Mouse (Mus musculus) MEL (cell line): ENCODE results near the gene Serp2. TPM values are rescaled to one million over a fixed set of nuclear protein-coding genes. Genes with fewer than 3 reads are reported as not detected.

Experiments used
- DNase-seq: peaks from one replicate; pipeline ENCODE4 v3.0.0; 2011; ENCODE audit warnings: low read depth, low spot score
- H3K27ac ChIP-seq: 2 replicates; pipeline ENCODE4 v1.5.1; 2012; ENCODE audit warnings: low read depth, mild to moderate bottlenecking, control low read depth, low read length, moderate library complexity; ENCODE audit not compliant: control insufficient read depth
- H3K27me3 ChIP-seq, 2 experiments: fragments of 150-350 bp in 1 of 2; sonication (generic) in 1 of 2; 2 replicates each; pipeline ENCODE4 v1.6.1; 2012; ENCODE audit warnings: low read length in 2 of 2, mild to moderate bottlenecking in 2 of 2, improper control_type of control experiment in 1 of 2, moderate library complexity in 1 of 2; ENCODE audit not compliant: insufficient read depth in 2 of 2, control insufficient read depth in 1 of 2
- H3K36me3 ChIP-seq, 2 experiments: 2 replicates each; pipeline ENCODE4 v1.6.1; 2012 to 2014; ENCODE audit warnings: low read length in 2 of 2, improper control_type of control experiment in 1 of 2, inconsistent platforms in 1 of 2, mild to moderate bottlenecking in 1 of 2; ENCODE audit not compliant: insufficient read depth in 2 of 2, control insufficient read depth in 1 of 2
- H3K4me1 ChIP-seq, 2 experiments: fragments of 150-350 bp in 1 of 2; sonication (generic) in 1 of 2; 2 replicates each; pipeline ENCODE4 v1.6.1; 2012; ENCODE audit warnings: low read length in 2 of 2, improper control_type of control experiment in 1 of 2, mild to moderate bottlenecking in 1 of 2; ENCODE audit not compliant: insufficient read depth in 2 of 2, control insufficient read depth in 1 of 2
- H3K4me3 ChIP-seq, 2 experiments: fragments of 150-350 bp in 1 of 2; sonication (generic) in 1 of 2; 2 replicates each; pipeline ENCODE4 v1.5.1; 2012; ENCODE audit warnings: low read depth in 2 of 2, low read length in 2 of 2, mild to moderate bottlenecking in 2 of 2, moderate library complexity in 2 of 2, control low read depth in 1 of 2, improper control_type of control experiment in 1 of 2; ENCODE audit not compliant: control insufficient read depth in 1 of 2, insufficient read depth in 1 of 2
- H3K79me2 ChIP-seq: 2 replicates; pipeline ENCODE4 v1.6.1; 2012; ENCODE audit warnings: mild to moderate bottlenecking, low read length, moderate library complexity; ENCODE audit not compliant: control insufficient read depth, poor library complexity, insufficient read depth
- H3K9ac ChIP-seq: 2 replicates; pipeline ENCODE4 v1.6.1; 2012; ENCODE audit warnings: low read depth, mild to moderate bottlenecking, control low read depth, low read length, moderate library complexity; ENCODE audit not compliant: control insufficient read depth, poor library complexity, severe bottlenecking
- H3K9me3 ChIP-seq: fragments of 150-350 bp; sonication (generic); replicated peaks from 2 replicates; pipeline ENCODE4 v1.6.1; 2012; ENCODE audit warnings: mild to moderate bottlenecking, low read length, improper control_type of control experiment, moderate library complexity; ENCODE audit not compliant: insufficient read depth
- BHLHE40 ChIP-seq: IDR thresholded peaks from 2 replicates; pipeline ENCODE4 v1.6.1; 2012; ENCODE audit warnings: low read depth, mild to moderate bottlenecking, inconsistent platforms, low read length, improper control_type of control experiment, borderline replicate concordance
- CHD1 ChIP-seq: IDR thresholded peaks from 2 replicates; pipeline ENCODE4 v1.6.1; 2012; ENCODE audit warnings: low read depth, mild to moderate bottlenecking, inconsistent platforms, low read length, improper control_type of control experiment
- CTCF ChIP-seq, 3 experiments: IDR thresholded peaks in 2 of 3; conservative IDR thresholded peaks in 1 of 3; 2 replicates each; pipeline ENCODE4 v1.5.1; 2011 to 2012; ENCODE audit warnings: low read length in 3 of 3, low read depth in 2 of 3, mild to moderate bottlenecking in 2 of 3, improper control_type of control experiment in 1 of 3, inconsistent platforms in 1 of 3, mixed read lengths in 1 of 3, moderate library complexity in 1 of 3; ENCODE audit not compliant: control insufficient read depth in 1 of 3, insufficient read depth in 1 of 3, poor library complexity in 1 of 3, severe bottlenecking in 1 of 3
- E2F4 ChIP-seq: IDR thresholded peaks from 2 replicates; pipeline ENCODE4 v1.6.1; 2011; ENCODE audit warnings: low read depth, low read length, improper control_type of control experiment, borderline replicate concordance
- ELF1 ChIP-seq: IDR thresholded peaks from 2 replicates; pipeline ENCODE4 v1.6.1; 2014; ENCODE audit warnings: low read depth, mild to moderate bottlenecking, inconsistent platforms, low read length, improper control_type of control experiment, moderate library complexity
- EP300 ChIP-seq, 2 experiments: IDR thresholded peaks; 2 replicates each; pipeline ENCODE4 v1.6.1; 2011; ENCODE audit warnings: improper control_type of control experiment in 2 of 2, low read length in 2 of 2, low read depth in 1 of 2, mild to moderate bottlenecking in 1 of 2
- ETS1 ChIP-seq: IDR thresholded peaks from 2 replicates; pipeline ENCODE4 v1.6.1; 2012; ENCODE audit warnings: low read depth, mild to moderate bottlenecking, inconsistent platforms, low read length, improper control_type of control experiment, moderate library complexity
- GABPA ChIP-seq: IDR thresholded peaks from 2 replicates; pipeline ENCODE4 v1.6.1; 2012; ENCODE audit warnings: low read depth, mild to moderate bottlenecking, inconsistent platforms, low read length, improper control_type of control experiment, moderate library complexity
- HCFC1 ChIP-seq: IDR thresholded peaks from 2 replicates; pipeline ENCODE4 v1.6.1; 2012; ENCODE audit warnings: low read depth, mild to moderate bottlenecking, inconsistent platforms, low read length, improper control_type of control experiment, moderate library complexity
- JUND ChIP-seq: IDR thresholded peaks from 2 replicates; pipeline ENCODE4 v1.6.1; 2011; ENCODE audit warnings: low read depth, mild to moderate bottlenecking, improper control_type of control experiment, low read length
- KAT2A ChIP-seq: conservative IDR thresholded peaks from 2 replicates; pipeline ENCODE4 v1.6.1; 2012; ENCODE audit warnings: low read depth, low read length, improper control_type of control experiment, inconsistent platforms
- MAFK ChIP-seq: IDR thresholded peaks from 2 replicates; pipeline ENCODE4 v1.6.1; 2011; ENCODE audit warnings: low read depth, mild to moderate bottlenecking, low read length, improper control_type of control experiment, borderline replicate concordance
- MAX ChIP-seq: IDR thresholded peaks from 2 replicates; pipeline ENCODE4 v1.6.1; 2011; ENCODE audit warnings: low read length, improper control_type of control experiment
- MAZ ChIP-seq: IDR thresholded peaks from 2 replicates; pipeline ENCODE4 v1.6.1; 2012; ENCODE audit warnings: low read depth, mild to moderate bottlenecking, inconsistent platforms, low read length, improper control_type of control experiment
- MEF2A ChIP-seq: IDR thresholded peaks from 2 replicates; pipeline ENCODE4 v1.6.1; 2014; ENCODE audit warnings: low read depth, mild to moderate bottlenecking, inconsistent platforms, low read length, improper control_type of control experiment; ENCODE audit not compliant: poor library complexity, insufficient replicate concordance, severe bottlenecking; ENCODE audit errors: extremely low read depth
- MXI1 ChIP-seq: IDR thresholded peaks from 2 replicates; pipeline ENCODE4 v1.6.1; 2011; ENCODE audit warnings: mild to moderate bottlenecking, low read depth, low read length, improper control_type of control experiment
- NELFE ChIP-seq: IDR thresholded peaks from 2 replicates; pipeline ENCODE4 v1.6.1; 2011; ENCODE audit warnings: low read depth, low read length, improper control_type of control experiment
- POLR2A ChIP-seq, 2 experiments: IDR thresholded peaks; 2 replicates each; pipeline ENCODE4 v1.6.1; 2011 to 2012; ENCODE audit warnings: low read length in 2 of 2, mild to moderate bottlenecking in 2 of 2, control low read depth in 1 of 2, improper control_type of control experiment in 1 of 2, low read depth in 1 of 2, moderate library complexity in 1 of 2; ENCODE audit not compliant: control insufficient read depth in 1 of 2, insufficient read depth in 1 of 2, poor library complexity in 1 of 2
- RAD21 ChIP-seq: IDR thresholded peaks from 2 replicates; pipeline ENCODE4 v1.6.1; 2011; ENCODE audit warnings: mild to moderate bottlenecking, low read depth, low read length, improper control_type of control experiment
- SIN3A ChIP-seq: IDR thresholded peaks from 2 replicates; pipeline ENCODE4 v1.6.1; 2012; ENCODE audit warnings: low read length, improper control_type of control experiment, inconsistent platforms
- TBP ChIP-seq: IDR thresholded peaks from 2 replicates; pipeline ENCODE4 v1.8.0; 2011; ENCODE audit warnings: low read depth, low read length, improper control_type of control experiment
- TCF12 ChIP-seq: IDR thresholded peaks from 2 replicates; pipeline ENCODE4 v1.6.1; 2014; ENCODE audit warnings: low read depth, mild to moderate bottlenecking, inconsistent platforms, low read length, improper control_type of control experiment, moderate library complexity
- USF1 ChIP-seq: IDR thresholded peaks from 2 replicates; pipeline ENCODE4 v1.6.1; 2014; ENCODE audit warnings: low read depth, mild to moderate bottlenecking, inconsistent platforms, low read length, improper control_type of control experiment, moderate library complexity
- USF2 ChIP-seq, 2 experiments: IDR thresholded peaks; 2 replicates each; pipeline ENCODE4 v1.6.1; 2011 to 2012; ENCODE audit warnings: improper control_type of control experiment in 2 of 2, low read length in 2 of 2, borderline replicate concordance in 1 of 2, inconsistent platforms in 1 of 2, low read depth in 1 of 2, mild to moderate bottlenecking in 1 of 2; ENCODE audit not compliant: insufficient read depth in 1 of 2
- ZC3H11A ChIP-seq: IDR thresholded peaks from 2 replicates; pipeline ENCODE4 v1.6.1; 2012; ENCODE audit warnings: low read depth, mild to moderate bottlenecking, inconsistent platforms, low read length, improper control_type of control experiment
- ZKSCAN1 ChIP-seq: IDR thresholded peaks from 2 replicates; pipeline ENCODE4 v1.6.1; 2012; ENCODE audit warnings: low read depth, mild to moderate bottlenecking, inconsistent platforms, low read length, improper control_type of control experiment, moderate library complexity
- ZMIZ1 ChIP-seq: IDR thresholded peaks from 2 replicates; pipeline ENCODE4 v1.6.1; 2012; ENCODE audit warnings: low read depth, mild to moderate bottlenecking, inconsistent platforms, low read length, improper control_type of control experiment, moderate library complexity
- ZNF384 ChIP-seq: IDR thresholded peaks from 2 replicates; pipeline ENCODE4 v1.6.1; 2012; ENCODE audit warnings: low read depth, mild to moderate bottlenecking, inconsistent platforms, low read length, improper control_type of control experiment
- polyA plus RNA-seq, 2 experiments: library from polyadenylated mRNA; stranded (reverse) in 1 of 2; unstranded in 1 of 2; fragments of >175 nt in 1 of 2; fragments of >200 nt in 1 of 2; gene quantifications; 2 replicates each; pipeline versions ENCODE4 v1.2.1 to v1.2.4; 2012; ENCODE audit warnings: low replicate concordance in 2 of 2, low read depth in 1 of 2; ENCODE audit not compliant: insufficient read length in 2 of 2, insufficient read depth in 1 of 2, missing spikeins in 1 of 2
- total RNA-seq: library from RNA; depleted of rRNA; stranded (reverse); fragments of 300-350 nt; gene quantifications from 2 replicates; pipeline ENCODE4 v1.2.3, GENCODE M21; 2012

Gene Serp2
- total and polyA plus RNA-seq, 3 experiments = 0.42 to 0.56 TPM; not detected in 1

DNA sequence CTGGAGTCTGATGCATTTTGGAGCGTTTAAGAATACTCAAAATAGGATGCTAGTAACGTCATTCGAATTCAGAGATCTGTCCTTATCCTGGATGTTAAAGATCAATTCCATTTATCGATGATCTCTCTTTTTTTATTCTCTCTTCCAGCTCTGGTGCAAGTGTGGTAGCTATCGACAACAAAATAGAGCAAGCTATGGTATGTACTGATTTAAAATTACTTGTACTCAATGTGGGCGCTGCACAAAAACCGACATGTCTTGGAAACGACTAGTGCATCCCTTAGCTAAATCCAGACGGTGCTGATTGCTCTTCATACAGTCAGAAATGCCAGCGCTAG lies 51.6 kb downstream of the Serp2 start:
- Histone ChIP-seq H3K79me2 (no peaks in the 10 kb centered on the region; the same call in 1 of the 2 replicates), H3K4me1 (peaks cover 0 to 12% of the 10 kb centered on the region in 2 experiments; a peak in 2 of 4 replicates), H3K27me3 (0 out of 4 replicates have a peak, but pooled peaks cover 0 to 1% of the 10 kb centered on the region in 2 experiments)
- TF ChIP-seq ZNF384 = no peak
- TF ChIP-seq POLR2A (IDR thresholded peaks at IDR 0.05; ENCODE audit: control insufficient read depth in 1 of 2, insufficient read depth in 1 of 2, low read depth in 1 of 2, low read length in 2 of 2, poor library complexity in 1 of 2) = 0 out of 4 replicates have a peak, but pooled peaks of 1 of the 2 experiments have one; percentile 33
- TF ChIP-seq TBP = 0 out of 2 replicates have a peak, but pooled peaks have one; percentile 6
- TF ChIP-seq, all 39 proteins: peak for 2
- H3K4me3 ChIP-seq = peak overlapping the region; percentile 60 to 89
- H3K27ac ChIP-seq = no peak overlapping the region; the same call in 1 of the 2 replicates
- no peak for DNase-seq
- peaks cover 0 to 4% of the 10 kb centered on the region in 2 experiments; a peak in 2 of 4 replicates for H3K36me3 ChIP-seq
- H3K9ac ChIP-seq = peak overlapping the region; percentile 66
- no peaks in the 10 kb centered on the region for H3K9me3 ChIP-seq

DNA sequence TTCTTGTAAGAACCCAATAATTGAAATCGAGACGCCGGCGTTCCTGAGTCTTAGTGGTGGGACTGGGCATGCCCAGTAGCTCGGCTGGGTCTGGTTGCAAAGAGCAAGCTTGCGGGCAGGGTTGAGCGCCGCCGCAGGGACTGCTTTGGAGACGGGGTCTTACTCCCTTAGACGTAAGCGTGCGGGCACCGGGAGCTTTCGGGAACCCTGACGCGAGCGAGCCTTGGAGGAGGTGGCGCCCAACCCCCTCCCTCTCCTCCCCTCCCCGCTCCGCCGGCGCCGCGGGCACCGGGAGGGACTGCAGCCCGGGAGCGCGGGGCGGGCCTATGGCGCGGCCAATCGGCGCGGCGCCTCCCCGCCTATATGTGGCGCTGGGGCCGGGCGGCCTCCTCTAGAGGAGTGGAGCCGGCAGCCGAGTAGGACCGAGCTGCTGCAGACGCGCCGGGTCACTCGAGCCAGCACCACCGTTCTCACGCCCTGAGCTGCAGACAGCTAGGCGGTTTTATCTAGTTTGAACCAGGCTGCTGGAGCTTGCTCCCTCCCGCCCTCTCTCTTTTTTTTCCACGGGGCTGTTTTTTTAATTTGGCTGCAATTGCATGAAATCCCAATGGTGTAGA lies 52.5 kb downstream of the Serp2 start:
- Histone ChIP-seq H3K9ac (peak overlapping the region; percentile 66), H3K27ac (peak overlapping the region; percentile 53)
- no peak; the same call in none of the 2 replicates for TF ChIP-seq RAD21
- no peak for TF ChIP-seq GABPA
- TF ChIP-seq SIN3A = peak; percentile 79
- peak; percentile 95 for TF ChIP-seq MAZ
- no peak; a peak in 1 of 6 replicates for TF ChIP-seq CTCF (IDR thresholded peaks at IDR 0.05 in 2 of 3, conservative IDR thresholded peaks at IDR 0.05 in 1 of 3; ENCODE audit: control insufficient read depth in 1 of 3, insufficient read depth in 1 of 3, low read depth in 2 of 3, low read length in 3 of 3, poor library complexity in 1 of 3, severe bottlenecking in 1 of 3)
- no peak for TF ChIP-seq CHD1
- TF ChIP-seq JUND = no peak
- TF ChIP-seq USF2 (IDR thresholded peaks at IDR 0.05; ENCODE audit: borderline replicate concordance in 1 of 2, insufficient read depth in 1 of 2, low read depth in 1 of 2, low read length in 2 of 2) = no peak
- TF ChIP-seq ZC3H11A = 0 out of 2 replicates have a peak, but pooled peaks have one; percentile 1
- TF ChIP-seq BHLHE40 = 0 out of 2 replicates have a peak, but pooled peaks have one; percentile 17
- peak; percentile 92 for TF ChIP-seq NELFE
- peak; percentile 73 for TF ChIP-seq TCF12
- no peak for TF ChIP-seq ZKSCAN1
- TF ChIP-seq HCFC1 = peak; percentile 32; the same call in 1 of the 2 replicates
- TF ChIP-seq MAX = peak; percentile 15; the same call in 1 of the 2 replicates
- TF ChIP-seq ZNF384 = peak; percentile 82
- peak; percentile 87 to 92 for TF ChIP-seq POLR2A (IDR thresholded peaks at IDR 0.05; ENCODE audit: control insufficient read depth in 1 of 2, insufficient read depth in 1 of 2, low read depth in 1 of 2, low read length in 2 of 2, poor library complexity in 1 of 2)
- TF ChIP-seq EP300 (IDR thresholded peaks at IDR 0.05; ENCODE audit: low read depth in 1 of 2, low read length in 2 of 2) = peak in 1 of 2 experiments; percentile 24; a peak in 1 of 4 replicates
- no peak for TF ChIP-seq MEF2A
- TF ChIP-seq USF1 = no peak
- peak; percentile 98 for TF ChIP-seq ZMIZ1
- no peak for TF ChIP-seq MAFK
- no peak; the same call in 1 of the 2 replicates for TF ChIP-seq KAT2A
- no peak for TF ChIP-seq E2F4
- peak; percentile 20; the same call in 1 of the 2 replicates for TF ChIP-seq ELF1
- TF ChIP-seq MXI1 = peak; percentile 65; the same call in 1 of the 2 replicates
- TF ChIP-seq ETS1 = no peak; the same call in 1 of the 2 replicates

More for the DNA sequence above, 52.5 kb downstream of the Serp2 start:
- Histone ChIP-seq H3K36me3 (peaks cover 0 to 4% of the 10 kb centered on the region in 2 experiments; a peak in 2 of 4 replicates), H3K79me2 (no peaks in the 10 kb centered on the region; the same call in 1 of the 2 replicates), H3K4me1 (peaks cover 0 to 12% of the 10 kb centered on the region in 2 experiments; a peak in 2 of 4 replicates), H3K4me3 (peak overlapping the region; percentile 60 to 89), H3K27me3 (0 out of 4 replicates have a peak, but pooled peaks cover 0 to 1% of the 10 kb centered on the region in 2 experiments), H3K9me3 (no peaks in the 10 kb centered on the region)
- peak; percentile 90 for DNase-seq
